Mouse (Mus musculus) myocyte (in vitro differentiated cells): ENCODE data around the gene Fam168a. TPM values are rescaled to one million over a fixed set of nuclear protein-coding genes. Genes with fewer than 3 reads are reported as not detected.
A peak's percentile ranks its signal among the peaks of the same experiment; 100 is the strongest.
"Not testable (repeated sequence)": the region's sequence is repeated elsewhere in the genome, so short reads cannot be mapped to it uniquely, and the experiment has no call there.

Source experiments
- H3K27me3 ChIP-seq: one replicate; pipeline ENCODE4 v1.6.1; 2011; ENCODE audit not compliant: control insufficient read depth, insufficient read depth, insufficient read length
- H3K36me3 ChIP-seq: one replicate; pipeline ENCODE4 v1.6.1; 2011; ENCODE audit not compliant: control insufficient read depth, insufficient read depth
- H3K4me2 ChIP-seq: one replicate; pipeline ENCODE4 v1.6.1; 2011; ENCODE audit warnings: low read depth, control low read depth
- H3K4me3 ChIP-seq: one replicate; pipeline ENCODE4 v1.5.1; 2011; ENCODE audit warnings: mild to moderate bottlenecking, control low read depth, moderate library complexity
- H3K79me2 ChIP-seq: one replicate; pipeline ENCODE4 v1.6.1; 2011; ENCODE audit not compliant: control insufficient read depth, insufficient read depth
- H3ac ChIP-seq: one replicate; pipeline ENCODE4 v1.6.1; 2011; ENCODE audit not compliant: control insufficient read depth, insufficient read length
- CEBPB ChIP-seq: IDR thresholded peaks from 2 replicates; pipeline ENCODE4 v1.6.1; 2011; ENCODE audit warnings: mild to moderate bottlenecking, moderate library complexity; ENCODE audit not compliant: poor library complexity, insufficient read depth, severe bottlenecking
- E2F4 ChIP-seq: IDR thresholded peaks from one replicate; pipeline ENCODE4 v1.6.1; 2011; ENCODE audit warnings: mild to moderate bottlenecking, control low read depth, moderate library complexity; ENCODE audit not compliant: insufficient read depth
- MAX ChIP-seq: IDR thresholded peaks from one replicate; pipeline ENCODE4 v1.6.1; 2011; ENCODE audit warnings: low read depth, mild to moderate bottlenecking, control low read depth
- MYOD1 ChIP-seq, 3 experiments: IDR thresholded peaks; one replicate each; pipeline ENCODE4 v1.6.1; 2011; ENCODE audit warnings: control low read depth in 2 of 3, low read depth in 2 of 3, mild to moderate bottlenecking in 2 of 3, moderate library complexity in 1 of 3; ENCODE audit not compliant: insufficient read length in 2 of 3, control insufficient read depth in 1 of 3
- MYOG ChIP-seq, 3 experiments: IDR thresholded peaks; one replicate each; pipeline ENCODE4 v1.6.1; 2011; ENCODE audit warnings: control low read depth in 2 of 3, low read depth in 2 of 3, mild to moderate bottlenecking in 2 of 3; ENCODE audit not compliant: insufficient read length in 2 of 3, control insufficient read depth in 1 of 3, insufficient read depth in 1 of 3
- POLR2A ChIP-seq: IDR thresholded peaks from one replicate; pipeline ENCODE4 v1.6.1; 2011; ENCODE audit warnings: low read depth, mild to moderate bottlenecking, control low read depth, moderate library complexity; ENCODE audit not compliant: insufficient read length
- POLR2AphosphoS2 ChIP-seq: IDR thresholded peaks from one replicate; pipeline ENCODE4 v1.6.1; 2011; ENCODE audit warnings: low read depth, control low read depth; ENCODE audit not compliant: insufficient read length
- REST ChIP-seq: IDR thresholded peaks from one replicate; pipeline ENCODE4 v1.6.1; 2011; ENCODE audit warnings: mild to moderate bottlenecking, control low read depth, moderate library complexity; ENCODE audit not compliant: insufficient read depth, insufficient read length
- SRF ChIP-seq: IDR thresholded peaks from one replicate; pipeline ENCODE4 v1.6.1; 2011; ENCODE audit warnings: low read depth; ENCODE audit not compliant: control insufficient read depth, insufficient read length
- TCF12 ChIP-seq: IDR thresholded peaks from one replicate; pipeline ENCODE4 v1.6.1; 2011; ENCODE audit warnings: mild to moderate bottlenecking, control low read depth; ENCODE audit not compliant: poor library complexity, insufficient read depth, severe bottlenecking
- TCF3 ChIP-seq: IDR thresholded peaks from one replicate; pipeline ENCODE4 v1.6.1; 2011; ENCODE audit warnings: low read depth, control low read depth; ENCODE audit not compliant: insufficient read length
- USF1 ChIP-seq: IDR thresholded peaks from one replicate; pipeline ENCODE4 v1.6.1; 2011; ENCODE audit warnings: low read depth, mild to moderate bottlenecking, control low read depth, moderate library complexity
- polyA plus RNA-seq: library from polyadenylated mRNA; unstranded; fragments of >200 nt; fragmentation: generic; extraction: Trizol; gene quantifications from one replicate; pipeline ENCODE4 v1.2.1, GENCODE M21; 2012; ENCODE audit warnings: missing spikeins

Fam168a gene
- polyA plus RNA-seq, 1 experiment: 21.7 TPM

DNA sequence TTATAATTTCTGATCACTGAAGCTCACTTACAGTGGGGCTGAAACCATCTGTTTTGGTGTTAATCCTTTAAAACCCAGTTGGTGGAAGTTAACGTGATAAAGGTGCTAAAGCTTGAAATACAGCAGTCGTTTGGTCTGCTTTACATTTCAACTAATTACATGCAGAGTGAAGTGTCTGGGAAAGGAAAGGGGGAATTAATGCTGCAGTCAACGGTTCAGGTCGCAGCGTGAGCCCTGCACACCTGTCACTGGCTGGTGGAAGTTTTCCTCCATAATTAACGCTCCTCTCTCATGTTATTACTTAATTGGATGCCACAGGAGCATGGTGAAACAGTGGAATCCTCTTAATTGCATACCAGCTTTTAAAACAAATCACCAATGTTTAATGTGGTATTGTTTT, 27.8 kb downstream of the Fam168a start:
- Histone ChIP-seq H3K36me3 (no peaks in the 10 kb centered on the region), H3ac (no peak overlapping the region), H3K27me3 (no peaks in the 10 kb centered on the region), H3K4me3 (no peak overlapping the region), H3K4me2 (no peak overlapping the region), H3K79me2 (peaks cover 19% of the 10 kb centered on the region)
- TF ChIP-seq POLR2AphosphoS2 (no peak), MYOD1 (IDR thresholded peaks at IDR 0.05; ENCODE audit: control insufficient read depth in 1 of 3, insufficient read length in 2 of 3, low read depth in 2 of 3) (peak in 1 of 3 experiments; percentile 6)

DNA sequence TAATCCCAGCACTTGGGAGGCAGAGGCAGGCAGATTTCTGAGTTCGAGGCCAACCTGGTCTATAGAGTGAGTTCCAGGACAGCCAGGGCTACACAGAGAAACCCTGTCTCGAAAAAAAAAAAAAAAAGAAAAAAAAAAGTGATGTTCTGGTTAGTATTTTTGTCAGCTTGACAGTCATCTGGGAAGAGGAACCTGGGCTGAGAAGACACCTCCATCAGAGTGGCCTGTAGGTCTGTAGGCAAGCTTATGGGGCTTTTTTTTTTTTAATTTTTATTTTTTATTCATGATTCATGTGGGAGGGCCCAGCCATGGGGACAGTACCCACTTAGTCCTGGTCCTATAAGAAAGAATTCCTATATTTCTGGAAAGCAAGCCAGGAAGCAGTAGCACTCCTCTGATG, 28.5 kb downstream of the Fam168a start:
- H3K79me2 ChIP-seq: peaks cover 19% of the 10 kb centered on the region
- H3K4me2 ChIP-seq, H3ac ChIP-seq, H3K27me3 ChIP-seq, H3K36me3 ChIP-seq, H3K4me3 ChIP-seq: not testable (repeated sequence)

DNA sequence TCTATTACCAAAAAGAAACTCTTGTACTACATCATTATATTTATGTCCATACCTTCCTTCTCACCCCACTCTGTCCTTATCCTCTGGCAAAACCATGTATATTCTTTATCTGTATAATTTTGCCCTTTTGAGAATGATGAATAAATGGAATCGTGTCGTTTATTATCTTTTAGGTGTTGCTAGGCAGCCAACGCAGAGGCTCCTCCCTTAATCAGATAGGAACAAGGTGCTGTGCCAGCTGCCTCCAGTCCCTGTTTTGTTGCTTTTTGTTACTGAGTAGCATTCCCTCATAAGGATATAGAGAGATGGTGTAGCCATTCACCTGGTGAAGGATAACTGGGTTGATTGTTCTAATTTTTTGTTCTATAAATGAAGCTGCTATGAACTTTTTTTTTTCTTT, 29.7 kb downstream of the Fam168a start:
- H3K4me2 ChIP-seq: no peak overlapping the region
- no peaks in the 10 kb centered on the region for H3K27me3 ChIP-seq
- peaks cover 9% of the 10 kb centered on the region for H3K79me2 ChIP-seq
- H3K4me3 ChIP-seq: no peak overlapping the region
- TF ChIP-seq TCF12: no peak
- no peak for TF ChIP-seq MYOD1 (IDR thresholded peaks at IDR 0.05; ENCODE audit: control insufficient read depth in 1 of 3, insufficient read length in 2 of 3, low read depth in 2 of 3)
- H3K36me3 ChIP-seq: no peaks in the 10 kb centered on the region
- H3ac ChIP-seq: no peak overlapping the region

DNA sequence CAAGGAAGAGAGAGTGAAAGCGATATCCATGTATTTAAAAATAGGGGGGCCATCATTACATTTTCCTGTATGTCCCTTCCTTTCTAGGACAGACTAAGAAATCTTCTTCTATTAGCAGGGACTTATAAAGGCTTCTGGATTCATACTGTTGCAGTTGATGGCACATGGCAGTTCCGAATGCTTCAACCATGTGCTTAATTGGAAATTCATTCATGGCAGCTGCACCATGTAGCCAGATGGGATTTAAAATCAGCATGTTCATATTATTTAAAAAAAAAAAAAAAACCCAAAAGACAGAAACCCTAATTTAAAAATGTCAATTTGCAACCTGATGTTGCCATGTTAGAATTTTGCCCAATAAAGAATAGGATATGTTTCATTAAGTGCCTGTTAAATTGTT, 37.9 kb downstream of the Fam168a start:
- TF ChIP-seq USF1 (no peak), TCF3 (no peak), SRF (no peak)
- Histone ChIP-seq H3K27me3 (no peaks in the 10 kb centered on the region), H3ac (no peak overlapping the region), H3K4me3 (no peak overlapping the region), H3K79me2 (peaks cover 15% of the 10 kb centered on the region), H3K4me2 (no peak overlapping the region), H3K36me3 (no peaks in the 10 kb centered on the region)

DNA sequence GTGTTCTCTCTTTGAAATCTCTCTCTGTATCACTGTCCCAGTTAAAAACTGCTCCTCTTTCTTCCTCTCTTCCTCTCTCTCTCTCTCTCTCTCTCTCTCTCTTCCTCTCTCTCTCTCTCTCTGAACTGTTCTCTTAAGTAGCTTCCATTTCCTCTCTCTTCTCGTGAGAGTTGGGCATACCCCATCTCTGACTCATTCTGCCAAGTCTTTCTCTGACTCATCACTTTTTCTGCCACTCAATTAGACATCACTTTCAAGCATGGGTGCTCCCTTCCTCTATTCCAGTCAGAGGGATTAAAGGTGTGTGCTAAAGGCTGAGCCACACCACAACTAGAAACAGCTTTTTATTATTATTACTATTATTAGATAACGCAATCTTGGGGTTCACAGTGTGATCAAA, 43.7 kb downstream of the Fam168a start:
- no peak for TF ChIP-seq CEBPB
- no peak for TF ChIP-seq MYOD1 (IDR thresholded peaks at IDR 0.05; ENCODE audit: control insufficient read depth in 1 of 3, insufficient read length in 2 of 3, low read depth in 2 of 3)
- no peak for TF ChIP-seq MYOG (IDR thresholded peaks at IDR 0.05; ENCODE audit: control insufficient read depth in 1 of 3, insufficient read depth in 1 of 3, insufficient read length in 2 of 3, low read depth in 2 of 3)
- TF ChIP-seq TCF3: no peak
- no peak for TF ChIP-seq POLR2A
- no peak for TF ChIP-seq POLR2AphosphoS2
- no peak for TF ChIP-seq REST
- no peak for TF ChIP-seq USF1
- TF ChIP-seq TCF12: no peak
- no peak for TF ChIP-seq E2F4
- no peak for TF ChIP-seq MAX
- TF ChIP-seq SRF: no peak
- Histone ChIP-seq H3K79me2 (no peaks in the 10 kb centered on the region), H3K36me3 (no peaks in the 10 kb centered on the region), H3ac (no peak overlapping the region), H3K4me2 (no peak overlapping the region), H3K4me3 (no peak overlapping the region), H3K27me3 (no peaks in the 10 kb centered on the region)

DNA sequence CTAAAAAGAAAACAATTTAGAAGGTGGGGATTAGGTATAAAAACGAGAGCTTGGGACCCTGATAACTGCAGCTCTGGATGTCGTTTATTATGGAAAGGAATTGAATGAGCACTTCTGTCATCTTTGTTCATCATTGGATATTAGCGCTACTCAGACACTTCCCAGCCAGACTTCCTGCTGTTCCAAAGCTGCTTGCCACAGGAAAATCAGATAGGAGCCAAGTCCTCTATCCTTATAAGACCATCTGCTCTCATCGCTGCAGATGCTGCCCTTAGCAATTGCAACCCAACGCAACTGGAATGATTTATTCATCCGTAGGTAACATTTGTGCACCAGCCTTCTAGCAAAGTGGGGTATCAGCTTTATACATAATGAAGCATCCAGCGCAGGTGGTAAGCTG, 52.3 kb downstream of the Fam168a start:
- Histone ChIP-seq H3ac (no peak overlapping the region), H3K79me2 (no peaks in the 10 kb centered on the region), H3K27me3 (no peaks in the 10 kb centered on the region), H3K36me3 (no peaks in the 10 kb centered on the region), H3K4me2 (no peak overlapping the region), H3K4me3 (no peak overlapping the region)
- TF ChIP-seq SRF: no peak
- TF ChIP-seq USF1: no peak
- no peak for TF ChIP-seq MYOD1 (IDR thresholded peaks at IDR 0.05; ENCODE audit: control insufficient read depth in 1 of 3, insufficient read length in 2 of 3, low read depth in 2 of 3)

DNA sequence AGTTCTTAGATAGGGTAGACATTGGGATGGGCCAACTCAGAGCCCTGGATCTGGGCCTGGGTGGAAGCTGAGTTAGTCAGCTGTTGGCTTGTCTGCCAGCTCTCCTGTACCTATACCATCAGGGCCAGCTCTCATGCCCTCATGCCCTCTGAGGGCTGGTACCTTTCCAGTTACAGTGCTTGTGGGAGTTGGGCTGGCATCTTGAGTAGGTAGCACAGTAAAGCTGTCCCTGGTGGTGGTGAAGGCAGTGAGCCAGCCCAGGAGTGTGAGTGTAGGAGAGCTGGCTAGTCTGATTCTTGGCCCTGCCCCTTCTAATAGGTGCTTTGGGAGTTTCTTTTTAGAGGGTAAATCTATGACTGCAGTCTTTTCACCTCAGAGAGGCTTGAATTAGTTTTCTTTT, 56.3 kb downstream of the Fam168a start:
- no peak overlapping the region for H3K4me2 ChIP-seq
- TF ChIP-seq SRF (no peak), POLR2AphosphoS2 (no peak), POLR2A (no peak), USF1 (no peak), REST (no peak), MYOG (IDR thresholded peaks at IDR 0.05; ENCODE audit: control insufficient read depth in 1 of 3, insufficient read depth in 1 of 3, insufficient read length in 2 of 3, low read depth in 2 of 3) (no peak), MYOD1 (IDR thresholded peaks at IDR 0.05; ENCODE audit: control insufficient read depth in 1 of 3, insufficient read length in 2 of 3, low read depth in 2 of 3) (no peak), CEBPB (no peak), MAX (no peak), TCF12 (no peak), TCF3 (no peak), E2F4 (no peak)
- H3K36me3 ChIP-seq: no peaks in the 10 kb centered on the region
- H3ac ChIP-seq: no peak overlapping the region
- no peaks in the 10 kb centered on the region for H3K79me2 ChIP-seq
- H3K4me3 ChIP-seq: no peak overlapping the region
- no peaks in the 10 kb centered on the region for H3K27me3 ChIP-seq
